Mouse (Mus musculus): ENCODE data around the gene Rap1gap2.

- TF ChIP-seq POLR2A (IDR thresholded peaks at IDR 0.05; ENCODE audit: borderline replicate concordance, control insufficient read depth, low read depth, low read length) (no peak), CTCF (IDR thresholded peaks at IDR 0.05; ENCODE audit: control insufficient read depth, insufficient read depth, low read length) (no peak)
These were observed 88.1 kb downstream of the Rap1gap2 start for GRCm38 (mm10) chr11:74522487-74523209.
